Mouse (Mus musculus) midbrain, postnatal 0 days (tissue): Measurements from ENCODE around the gene Slc43a3. TPM values are rescaled to one million over a fixed set of nuclear protein-coding genes. Genes with fewer than 3 reads are reported as not detected.

Experiments used
- ATAC-seq: fragments of 200-750 bp; cut with Nextera tagmentation; 2 replicates; pipeline ENCODE4 v1.8.0; 2017; ENCODE audit warnings: moderate number of reproducible peaks, mild to moderate bottlenecking, moderate TSS enrichment, moderate library complexity; ENCODE audit not compliant: low FRiP score
- DNase-seq: peaks from one replicate; pipeline ENCODE4 v3.0.0-alpha.2; 2015; ENCODE audit warnings: low spot score
- H3K27ac ChIP-seq: fragments of 300-500 bp; sonication (generic); 2 replicates; pipeline ENCODE4 v1.5.1; 2014; ENCODE audit warnings: low read depth, mild to moderate bottlenecking, low read length, mixed read lengths
- H3K27me3 ChIP-seq: fragments of 300-500 bp; sonication (generic); 2 replicates; pipeline ENCODE4 v1.6.1; 2014; ENCODE audit warnings: low read length, control low read depth, mixed read lengths; ENCODE audit not compliant: insufficient read depth
- H3K36me3 ChIP-seq: fragments of 300-500 bp; sonication (generic); 2 replicates; pipeline ENCODE4 v1.6.1; 2014; ENCODE audit warnings: low read length, control low read depth, mixed read lengths; ENCODE audit not compliant: insufficient read depth
- H3K4me1 ChIP-seq: fragments of 300-500 bp; sonication (generic); 2 replicates; pipeline ENCODE4 v1.6.1; 2014; ENCODE audit warnings: mild to moderate bottlenecking, control low read depth, antibody characterized with exemption, low read length, mixed read lengths; ENCODE audit not compliant: insufficient read depth
- H3K4me2 ChIP-seq: fragments of 300-500 bp; sonication (generic); 2 replicates; pipeline ENCODE4 v1.6.1; 2014; ENCODE audit warnings: low read depth, mild to moderate bottlenecking, low read length, mixed read lengths; ENCODE audit not compliant: poor library complexity, severe bottlenecking
- H3K4me3 ChIP-seq: fragments of 300-500 bp; sonication (generic); 2 replicates; pipeline ENCODE4 v1.5.1; 2014; ENCODE audit warnings: low read depth, mild to moderate bottlenecking, low read length, moderate library complexity
- H3K9ac ChIP-seq: fragments of 300-500 bp; sonication (generic); replicated peaks from 2 replicates; pipeline ENCODE4 v1.6.1; 2014; ENCODE audit warnings: mild to moderate bottlenecking, low read length, moderate library complexity, mixed read lengths; ENCODE audit not compliant: poor library complexity, severe bottlenecking
- H3K9me3 ChIP-seq: fragments of 300-500 bp; sonication (generic); 2 replicates; pipeline ENCODE4 v1.6.1; 2016; ENCODE audit warnings: low read length, control low read depth
- CTCF ChIP-seq: IDR thresholded peaks from 2 replicates; pipeline ENCODE4 v1.5.1; 2016; ENCODE audit warnings: antibody characterized with exemption, mild to moderate bottlenecking
- WGBS: fragments of 180-500 bp; shearing (Covaris S2); extraction: QIAGEN DNeasy Blood & Tissue Kit; methylation state at CpG from one replicate; pipeline ENCODE4 v1.1.7; 2014; 5-methylcytosine and 5-hydroxymethylcytosine counted together
- polyA plus RNA-seq: library from polyadenylated mRNA; unstranded; fragments of >200 nt; fragmentation: Nextera tagmentation; extraction: Ambion mirVana; gene quantifications from 2 replicates; pipeline ENCODE4 v1.2.1, GENCODE M21; 2015
- total RNA-seq: library from RNA; depleted of rRNA; stranded (reverse); fragments of >200 nt; gene quantifications from 2 replicates; pipeline ENCODE4 v1.2.3, GENCODE M21; 2014; rRNA removed

Gene Slc43a3
- 1.7 and 2.0 TPM in 2 replicates for total RNA-seq
- 1.9 and 2.0 TPM in 2 replicates for polyA plus RNA-seq

DNA sequence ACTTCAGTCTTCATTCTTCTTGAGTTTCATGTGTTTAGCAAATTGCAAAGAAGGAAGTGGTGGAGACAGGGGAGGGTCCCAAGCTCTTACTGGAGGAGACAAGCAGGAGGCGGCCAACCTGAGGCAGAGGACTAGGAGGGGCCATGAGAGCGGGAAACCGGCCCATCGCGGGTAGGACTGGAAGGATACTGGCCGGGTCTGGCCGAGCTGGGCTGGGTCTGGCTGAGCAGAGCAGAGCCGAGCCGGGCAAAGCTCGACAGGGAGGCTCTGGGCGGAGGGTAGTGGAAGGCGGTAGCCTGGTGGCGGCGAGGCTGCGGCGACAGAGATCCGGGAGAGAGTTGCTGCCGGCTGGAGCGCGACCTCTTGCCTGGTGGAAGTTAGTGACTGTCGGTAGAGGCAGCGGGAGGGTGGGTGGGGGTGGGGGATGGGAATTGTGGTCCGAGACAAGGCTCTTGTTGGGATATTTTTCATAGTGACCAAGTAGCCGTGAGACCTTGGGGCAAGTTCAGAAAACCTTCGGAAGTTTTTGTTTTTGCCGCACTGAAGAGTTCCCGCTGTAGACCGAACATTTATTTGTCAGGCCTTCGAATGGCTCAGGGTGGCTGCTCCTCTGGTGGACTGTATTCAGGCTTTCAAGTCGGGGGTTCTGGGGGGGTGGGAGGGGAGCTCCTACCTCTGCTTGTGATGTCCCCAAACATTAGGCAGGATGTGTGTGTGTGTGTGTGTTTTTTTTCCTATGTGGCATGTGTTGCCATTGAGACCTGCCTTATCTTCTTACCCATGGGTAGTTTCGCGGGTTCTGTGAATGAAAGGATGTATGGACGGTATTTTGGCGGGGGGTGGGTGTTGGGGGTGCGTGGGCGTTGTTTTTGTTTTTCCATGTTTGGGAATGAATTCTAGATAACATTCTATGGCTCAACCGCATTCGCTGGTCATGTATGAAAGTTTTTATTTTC is at the start of gene Slc43a3:
Gene Slc43a3 (plus strand): TSS at position 106 of the 956 bp plus-strand sequence.
- H3K27me3 ChIP-seq = no peaks in the 10 kb centered on the region
- no peaks in the 10 kb centered on the region for H3K9me3 ChIP-seq
- DNase-seq = peak; percentile 19
- H3K9ac ChIP-seq = no peak within 1 kb of the TSS
- TF ChIP-seq CTCF = no peak
- no peaks in the 10 kb centered on the region for H3K36me3 ChIP-seq
- peak within 1 kb of the TSS; percentile 47 for H3K4me2 ChIP-seq
- peak; percentile 62; the same call in 1 of the 2 replicates for ATAC-seq
- 23% methylated on average over 38 of the region's 38 CpGs for WGBS
- no peak within 1 kb of the TSS for H3K27ac ChIP-seq
- peak within 1 kb of the TSS; percentile 19; the same call in 1 of the 2 replicates for H3K4me3 ChIP-seq
- no peaks in the 10 kb centered on the region for H3K4me1 ChIP-seq

DNA sequence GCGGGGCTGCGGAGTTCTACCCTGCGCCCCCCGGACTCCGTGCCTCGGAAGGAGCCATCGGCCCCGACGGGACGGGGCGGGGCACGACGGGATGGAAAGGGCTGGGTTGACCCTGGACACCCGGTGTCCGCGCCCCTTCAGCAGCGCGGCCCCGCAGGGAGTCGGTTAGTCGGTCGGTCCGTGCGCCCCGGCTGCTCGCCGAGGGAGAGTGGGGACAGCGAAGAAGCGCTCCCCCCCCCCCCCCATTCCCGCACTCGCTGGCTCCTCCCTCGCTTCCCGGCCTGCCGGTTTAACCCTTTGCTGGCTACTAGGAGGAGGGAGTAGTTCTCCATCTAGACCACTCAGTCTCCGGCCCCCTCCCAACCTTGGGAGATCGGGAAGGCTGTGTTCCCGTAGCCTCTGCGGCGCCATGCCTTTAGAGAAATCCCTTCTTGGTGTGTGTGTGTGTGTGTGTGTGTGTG is 49.5 kb upstream of the Slc43a3 start:
- DNase-seq (peak; percentile 66), ATAC-seq (peak; percentile 45)
- no peaks in the 10 kb centered on the region for H3K9me3 ChIP-seq
- no peak overlapping the region for H3K27ac ChIP-seq
- WGBS = 1% methylated on average over 14 of the region's 39 CpGs
- peaks cover 35% of the 10 kb centered on the region for H3K27me3 ChIP-seq
- H3K4me2 ChIP-seq = peak overlapping the region; percentile 96
- peak overlapping the region; percentile 34; the same call in 1 of the 2 replicates for H3K9ac ChIP-seq
- peak overlapping the region; percentile 58 for H3K4me3 ChIP-seq
- TF ChIP-seq CTCF = no peak
- H3K36me3 ChIP-seq = no peaks in the 10 kb centered on the region
- peaks cover 13% of the 10 kb centered on the region; the same call in 1 of the 2 replicates for H3K4me1 ChIP-seq

GRCm38 (mm10) chr2:84887411-84888271 is 48.7 kb upstream of the Slc43a3 start:
- Histone ChIP-seq H3K27me3 (peaks cover 35% of the 10 kb centered on the region), H3K4me1 (peaks cover 13% of the 10 kb centered on the region; the same call in 1 of the 2 replicates), H3K9ac (peak overlapping the region; percentile 44; the same call in 1 of the 2 replicates), H3K27ac (no peak overlapping the region), H3K9me3 (no peaks in the 10 kb centered on the region), H3K4me3 (peak overlapping the region; percentile 58), H3K36me3 (no peaks in the 10 kb centered on the region), H3K4me2 (peak overlapping the region; percentile 96)
- peak; percentile 46 for TF ChIP-seq CTCF
- DNase-seq = peak; percentile 78
- WGBS = under 1% methylated on average over 58 of the region's 58 CpGs
- ATAC-seq = peak; percentile 21; the same call in 1 of the 2 replicates

DNA sequence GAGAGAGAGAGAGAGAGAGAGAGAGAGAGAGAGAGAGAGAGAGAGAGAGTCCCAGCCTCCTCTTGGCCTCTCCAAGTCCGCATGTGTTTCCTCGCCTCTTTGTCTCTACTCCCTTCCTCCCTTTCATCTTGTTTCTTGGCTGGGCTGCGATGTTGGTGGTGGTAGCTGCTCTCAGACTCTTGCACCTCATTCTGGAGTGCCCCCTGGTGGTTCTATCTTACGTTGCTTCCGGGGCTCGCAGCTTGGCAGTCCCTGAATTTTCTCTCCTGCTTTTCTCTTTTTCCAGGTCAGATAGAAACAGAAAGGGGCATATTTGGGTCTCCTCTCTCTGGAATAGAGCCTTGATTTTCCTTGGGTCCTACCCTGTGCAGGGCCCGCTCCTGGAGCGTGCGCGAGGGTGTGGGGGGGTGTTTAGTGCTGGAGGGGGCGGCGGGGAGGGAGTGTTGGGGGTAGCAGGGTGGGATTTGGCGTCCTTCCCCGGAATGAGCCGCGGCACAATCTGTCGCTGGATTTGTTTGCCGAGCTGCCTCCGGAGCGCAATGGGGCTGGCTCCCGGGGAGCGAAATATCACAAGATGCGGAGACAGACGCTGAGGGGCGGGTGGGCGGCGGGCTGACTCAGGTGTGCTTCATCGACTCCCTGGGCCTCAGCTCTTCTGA is 47.6 kb upstream of the Slc43a3 start:
- under 1% methylated on average over 28 of the region's 28 CpGs for WGBS
- Histone ChIP-seq H3K27ac (no peak overlapping the region), H3K4me1 (peaks cover 10% of the 10 kb centered on the region; the same call in 1 of the 2 replicates), H3K4me2 (peak overlapping the region; percentile 46), H3K27me3 (peaks cover 27% of the 10 kb centered on the region), H3K9me3 (no peaks in the 10 kb centered on the region), H3K4me3 (peak overlapping the region; percentile 25), H3K36me3 (no peaks in the 10 kb centered on the region), H3K9ac (peak overlapping the region; percentile 1; the same call in 1 of the 2 replicates)
- peak; percentile 62 for TF ChIP-seq CTCF
- ATAC-seq (no peak), DNase-seq (peak; percentile 74)
